Mouse (Mus musculus): ENCODE measurements at regions not wholly inside any gene's neighbourhood (a gene's known extent, or its start where the extent isn't known, plus 50 kb on each side); places are given as distances from the start of the nearest gene placed in this dataset.

GRCm38 (mm10) chr13:116523713-116524303 lies 214.3 kb upstream of the Isl1 start:
- Histone ChIP-seq H3K4me1 (replicated peaks; ENCODE audit: control insufficient read depth, insufficient read depth, low read length) (peaks cover 7% of the 10 kb centered on the region), H3K9ac (replicated peaks; ENCODE audit: low read depth, low read length) (no peak overlapping the region), H3K27ac (ENCODE audit: low read length) (no peak overlapping the region), H3K4me3 (replicated peaks; ENCODE audit: low read length) (no peak overlapping the region), H3K4me2 (ENCODE audit: low read length) (no peak overlapping the region), H3K9me3 (ENCODE audit: control insufficient read depth, low read length) (no peaks in the 10 kb centered on the region), H3K36me3 (ENCODE audit: control insufficient read depth, insufficient read depth) (no peaks in the 10 kb centered on the region), H3K27me3 (replicated peaks; ENCODE audit: control insufficient read depth, insufficient read depth, low read length) (no peaks in the 10 kb centered on the region)
- 5% methylated on average over 8 of the region's 8 CpGs for WGBS
- ATAC-seq, result peak; percentile 94

- peak overlapping the region; percentile 31 for H3K4me3 ChIP-seq (replicated peaks; ENCODE audit: low read length)
- peak; percentile 89 for ATAC-seq
- WGBS, result 4% methylated on average over 13 of the region's 13 CpGs
- H3K9me3 ChIP-seq (ENCODE audit: control insufficient read depth, low read length), result no peaks in the 10 kb centered on the region
- H3K36me3 ChIP-seq (ENCODE audit: control insufficient read depth, insufficient read depth), result no peaks in the 10 kb centered on the region
- 0 out of 2 replicates have a peak overlapping the region, but pooled peaks have one; percentile 56 for H3K27ac ChIP-seq (ENCODE audit: low read length)
- H3K4me2 ChIP-seq (ENCODE audit: low read length), result peak overlapping the region; percentile 61
- peaks cover 11% of the 10 kb centered on the region for H3K4me1 ChIP-seq (replicated peaks; ENCODE audit: control insufficient read depth, insufficient read depth, low read length)
- no peaks in the 10 kb centered on the region for H3K27me3 ChIP-seq (replicated peaks; ENCODE audit: control insufficient read depth, insufficient read depth, low read length)
- peak overlapping the region; percentile 42 for H3K9ac ChIP-seq (replicated peaks; ENCODE audit: low read depth, low read length)
Measured at GRCm38 (mm10) chr13:116514640-116515311, 205.3 kb upstream of the Isl1 start.

GRCm38 (mm10) chr13:116514256-116514639 lies 204.8 kb upstream of the Isl1 start:
- H3K27ac ChIP-seq (ENCODE audit: low read length), result 0 out of 2 replicates have a peak overlapping the region, but pooled peaks have one; percentile 56
- H3K27me3 ChIP-seq (replicated peaks; ENCODE audit: control insufficient read depth, insufficient read depth, low read length), result no peaks in the 10 kb centered on the region
- peaks cover 11% of the 10 kb centered on the region for H3K4me1 ChIP-seq (replicated peaks; ENCODE audit: control insufficient read depth, insufficient read depth, low read length)
- H3K4me3 ChIP-seq (replicated peaks; ENCODE audit: low read length), result peak overlapping the region; percentile 31
- no peak for ATAC-seq
- H3K4me2 ChIP-seq (ENCODE audit: low read length), result peak overlapping the region; percentile 61
- H3K9me3 ChIP-seq (ENCODE audit: control insufficient read depth, low read length), result no peaks in the 10 kb centered on the region
- H3K9ac ChIP-seq (replicated peaks; ENCODE audit: low read depth, low read length), result peak overlapping the region; percentile 42; the same call in 1 of the 2 replicates
- WGBS, result 5% methylated on average over 7 of the region's 7 CpGs
- H3K36me3 ChIP-seq (ENCODE audit: control insufficient read depth, insufficient read depth), result no peaks in the 10 kb centered on the region

- no peaks in the 10 kb centered on the region for H3K9me3 ChIP-seq (ENCODE audit: control insufficient read depth, low read length)
- no peaks in the 10 kb centered on the region for H3K27me3 ChIP-seq (replicated peaks; ENCODE audit: control insufficient read depth, insufficient read depth, low read length)
- no peak overlapping the region for H3K9ac ChIP-seq (replicated peaks; ENCODE audit: low read depth, low read length)
- no peaks in the 10 kb centered on the region for H3K36me3 ChIP-seq (ENCODE audit: control insufficient read depth, insufficient read depth)
- H3K4me3 ChIP-seq (replicated peaks; ENCODE audit: low read length), result no peak overlapping the region
- peaks cover 11% of the 10 kb centered on the region for H3K4me1 ChIP-seq (replicated peaks; ENCODE audit: control insufficient read depth, insufficient read depth, low read length)
- ATAC-seq, result no peak
- no peak overlapping the region for H3K27ac ChIP-seq (ENCODE audit: low read length)
- H3K4me2 ChIP-seq (ENCODE audit: low read length), result no peak overlapping the region
- WGBS, result 72% methylated on average over 4 of the region's 4 CpGs
Measured at GRCm38 (mm10) chr13:116512398-116512797, 202.9 kb upstream of the Isl1 start.

- no peak for ATAC-seq
- Histone ChIP-seq H3K9me3 (ENCODE audit: control insufficient read depth, low read length) (no peaks in the 10 kb centered on the region), H3K36me3 (ENCODE audit: control insufficient read depth, insufficient read depth) (no peaks in the 10 kb centered on the region), H3K4me3 (replicated peaks; ENCODE audit: low read length) (no peak overlapping the region), H3K4me2 (ENCODE audit: low read length) (no peak overlapping the region), H3K4me1 (replicated peaks; ENCODE audit: control insufficient read depth, insufficient read depth, low read length) (no peaks in the 10 kb centered on the region), H3K27me3 (replicated peaks; ENCODE audit: control insufficient read depth, insufficient read depth, low read length) (no peaks in the 10 kb centered on the region), H3K9ac (replicated peaks; ENCODE audit: low read depth, low read length) (no peak overlapping the region), H3K27ac (ENCODE audit: low read length) (no peak overlapping the region)
- 92% methylated on average over 7 of the region's 7 CpGs for WGBS
Measured at GRCm38 (mm10) chr13:116508213-116508811, 198.8 kb upstream of the Isl1 start.

GRCm38 (mm10) chr13:116497659-116498414 lies 188.3 kb upstream of the Isl1 start:
- H3K9ac ChIP-seq (replicated peaks; ENCODE audit: low read depth, low read length), result no peak overlapping the region
- H3K4me3 ChIP-seq (replicated peaks; ENCODE audit: low read length), result no peak overlapping the region
- H3K9me3 ChIP-seq (ENCODE audit: control insufficient read depth, low read length), result no peaks in the 10 kb centered on the region
- no peaks in the 10 kb centered on the region for H3K27me3 ChIP-seq (replicated peaks; ENCODE audit: control insufficient read depth, insufficient read depth, low read length)
- no peaks in the 10 kb centered on the region for H3K36me3 ChIP-seq (ENCODE audit: control insufficient read depth, insufficient read depth)
- peak overlapping the region; percentile 20; the same call in 1 of the 2 replicates for H3K27ac ChIP-seq (ENCODE audit: low read length)
- no peak overlapping the region for H3K4me2 ChIP-seq (ENCODE audit: low read length)
- peak; percentile 94 for ATAC-seq
- H3K4me1 ChIP-seq (replicated peaks; ENCODE audit: control insufficient read depth, insufficient read depth, low read length), result peaks cover 6% of the 10 kb centered on the region
- WGBS, result 21% methylated on average over 6 of the region's 6 CpGs

- WGBS, result 23% methylated on average over 2 of the region's 2 CpGs
- Histone ChIP-seq H3K27ac (ENCODE audit: low read length) (no peak overlapping the region), H3K36me3 (ENCODE audit: control insufficient read depth, insufficient read depth) (no peaks in the 10 kb centered on the region), H3K4me2 (ENCODE audit: low read length) (no peak overlapping the region), H3K4me3 (replicated peaks; ENCODE audit: low read length) (no peak overlapping the region), H3K27me3 (replicated peaks; ENCODE audit: control insufficient read depth, insufficient read depth, low read length) (no peaks in the 10 kb centered on the region), H3K4me1 (replicated peaks; ENCODE audit: control insufficient read depth, insufficient read depth, low read length) (peaks cover 6% of the 10 kb centered on the region), H3K9ac (replicated peaks; ENCODE audit: low read depth, low read length) (no peak overlapping the region), H3K9me3 (ENCODE audit: control insufficient read depth, low read length) (no peaks in the 10 kb centered on the region)
- no peak for ATAC-seq
Measured at GRCm38 (mm10) chr13:116495641-116496040, 186.2 kb upstream of the Isl1 start.

GRCm38 (mm10) chr13:116489420-116489819 lies 179.9 kb upstream of the Isl1 start:
- 78% methylated on average over 1 of the region's 1 CpGs for WGBS
- ATAC-seq, result no peak
- Histone ChIP-seq H3K4me2 (ENCODE audit: low read length) (no peak overlapping the region), H3K36me3 (ENCODE audit: control insufficient read depth, insufficient read depth) (no peaks in the 10 kb centered on the region), H3K4me3 (replicated peaks; ENCODE audit: low read length) (no peak overlapping the region), H3K27ac (ENCODE audit: low read length) (no peak overlapping the region), H3K9ac (replicated peaks; ENCODE audit: low read depth, low read length) (no peak overlapping the region), H3K9me3 (ENCODE audit: control insufficient read depth, low read length) (no peaks in the 10 kb centered on the region), H3K27me3 (replicated peaks; ENCODE audit: control insufficient read depth, insufficient read depth, low read length) (no peaks in the 10 kb centered on the region), H3K4me1 (replicated peaks; ENCODE audit: control insufficient read depth, insufficient read depth, low read length) (no peaks in the 10 kb centered on the region)

- no peak for ATAC-seq
- no peak overlapping the region for H3K27ac ChIP-seq (ENCODE audit: low read length)
- WGBS, result 70% methylated on average over 8 of the region's 8 CpGs
- no peak overlapping the region for H3K4me2 ChIP-seq (ENCODE audit: low read length)
- H3K9me3 ChIP-seq (ENCODE audit: control insufficient read depth, low read length), result no peaks in the 10 kb centered on the region
- H3K4me3 ChIP-seq (replicated peaks; ENCODE audit: low read length), result no peak overlapping the region
- H3K9ac ChIP-seq (replicated peaks; ENCODE audit: low read depth, low read length), result no peak overlapping the region
- no peaks in the 10 kb centered on the region for H3K27me3 ChIP-seq (replicated peaks; ENCODE audit: control insufficient read depth, insufficient read depth, low read length)
- no peaks in the 10 kb centered on the region for H3K36me3 ChIP-seq (ENCODE audit: control insufficient read depth, insufficient read depth)
- no peaks in the 10 kb centered on the region for H3K4me1 ChIP-seq (replicated peaks; ENCODE audit: control insufficient read depth, insufficient read depth, low read length)
Measured at GRCm38 (mm10) chr13:116474611-116475010, 165.1 kb upstream of the Isl1 start.

All from forebrain, embryonic 16.5 days (tissue).